Mouse (Mus musculus): ENCODE measurements around the gene Nuak1. TPM values are rescaled to one million over a fixed set of nuclear protein-coding genes. Genes with fewer than 3 reads are reported as not detected.
"Not testable (repeated sequence)": the region's sequence is repeated elsewhere in the genome, so short reads cannot be mapped to it uniquely, and the experiment has no call there.

The Nuak1 gene
- 7.0 and 9.5 TPM in 2 replicates for total RNA-seq (2021)
- long read RNA-seq, experiment 1, partial matches to known transcripts: 0 of 6 reads
- long read RNA-seq, experiment 1, other reads (novel, unspliced or antisense): 6 of 6 reads
- long read RNA-seq, experiment 2, partial matches to known transcripts: 0 of 6 reads
- long read RNA-seq, experiment 2, other reads (novel, unspliced or antisense): 6 of 6 reads

DNA sequence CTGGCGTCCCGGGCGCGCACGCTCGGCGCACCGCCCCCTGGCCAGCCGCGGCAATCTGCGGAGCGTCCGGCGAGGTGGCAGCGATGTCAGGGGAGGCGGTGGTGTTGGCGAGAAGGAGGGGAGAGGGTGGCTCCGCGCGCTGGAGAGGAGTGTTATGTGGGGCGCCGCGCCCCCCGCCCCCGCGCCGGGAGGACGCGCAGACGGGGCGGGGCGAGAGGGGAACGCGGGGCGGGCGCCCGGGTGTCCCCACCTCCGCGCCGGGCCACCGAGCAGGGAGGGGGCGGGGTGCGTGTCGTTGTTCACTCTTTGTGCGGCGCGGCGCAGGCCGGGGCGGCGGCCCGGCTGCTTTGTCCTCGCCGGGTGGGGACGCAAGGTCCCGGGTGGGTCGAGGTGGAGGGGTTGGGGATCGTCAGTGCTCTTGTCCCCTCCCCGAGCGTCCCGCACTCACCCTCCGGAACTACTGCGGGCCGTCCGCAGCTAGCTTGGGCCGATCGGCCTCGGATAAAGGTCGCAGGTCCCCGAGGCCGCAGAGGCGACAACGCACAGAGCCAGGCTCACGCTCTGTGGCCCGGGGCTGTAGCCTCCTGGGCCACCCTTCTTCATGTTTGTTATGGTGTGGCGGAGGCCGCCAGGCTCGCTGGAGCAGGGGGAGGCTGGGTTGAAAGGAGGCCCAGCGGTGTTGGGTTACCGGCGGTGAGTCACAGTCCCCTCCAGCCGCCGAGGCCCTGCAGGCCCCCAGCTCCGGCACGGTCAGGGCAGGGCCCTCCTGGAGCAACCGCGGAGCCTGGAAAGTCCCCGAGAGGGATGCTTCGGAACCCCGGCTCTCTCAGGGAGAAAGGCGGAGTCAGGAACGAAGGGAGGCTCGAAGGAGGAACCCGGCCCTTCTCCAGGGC is at the start of gene Nuak1:
Nuak1 (minus strand) TSS at position 57 of the 893 bp plus-strand sequence.
- DNase-seq: peak; percentile 94

- no peak for DNase-seq
These were observed 49.7 kb upstream of the Nuak1 start for GRCm38 (mm10) chr10:84490115-84490514.

GRCm38 (mm10) chr10:84488315-84488714 is 47.9 kb upstream of the Nuak1 start:
- peak; percentile 84 for DNase-seq

DNA sequence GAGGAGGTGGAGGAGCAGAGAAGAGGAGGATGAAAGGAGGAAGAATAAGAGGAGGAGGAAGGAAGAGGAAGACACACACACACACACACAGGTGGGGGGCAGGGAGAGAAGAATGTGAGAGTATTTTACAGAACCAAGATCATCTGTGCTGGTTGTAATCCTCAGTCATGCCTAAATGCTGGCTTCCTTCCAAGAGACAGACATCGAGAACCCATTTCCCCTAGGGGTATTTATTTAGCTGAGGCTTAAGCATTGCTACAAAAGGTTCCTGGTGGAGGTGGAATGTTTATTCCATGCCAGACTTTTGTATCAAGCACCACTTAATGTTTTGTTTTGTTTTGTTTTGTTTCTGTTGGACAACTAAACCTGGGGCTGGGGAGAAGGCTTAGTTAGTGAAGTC is 44.3 kb upstream of the Nuak1 start:
- no peak for DNase-seq

DNA sequence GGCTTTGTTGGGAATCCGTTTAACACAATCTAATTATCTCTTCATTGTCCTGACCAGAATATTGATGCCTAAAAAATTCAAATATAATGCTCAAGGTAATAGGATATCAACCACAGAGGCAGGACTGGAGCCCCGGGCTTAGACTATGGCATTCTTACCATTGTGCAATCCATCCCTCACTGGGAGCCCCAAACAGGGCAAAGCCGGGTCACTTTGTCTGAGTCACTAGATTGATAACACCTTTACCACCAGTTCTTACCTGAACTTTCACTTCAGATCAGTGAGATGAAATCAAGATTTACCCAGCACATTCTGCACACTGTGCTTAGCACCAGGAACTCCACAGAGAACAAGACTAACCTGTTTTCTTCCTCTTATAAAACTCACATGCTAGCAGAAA is 43.2 kb upstream of the Nuak1 start:
- DNase-seq: no peak

GRCm38 (mm10) chr10:84483069-84483468 is 42.7 kb upstream of the Nuak1 start:
- no peak for DNase-seq

GRCm38 (mm10) chr10:84482418-84482817 is 42.0 kb upstream of the Nuak1 start:
- DNase-seq: not testable (repeated sequence)

- no peak for DNase-seq
These were observed 40.9 kb upstream of the Nuak1 start for GRCm38 (mm10) chr10:84481327-84481671.

GRCm38 (mm10) chr10:84480667-84481326 is 40.4 kb upstream of the Nuak1 start:
- peak; percentile 61 for DNase-seq

- DNase-seq: no peak
These were observed 39.7 kb upstream of the Nuak1 start for GRCm38 (mm10) chr10:84480146-84480545.

DNA sequence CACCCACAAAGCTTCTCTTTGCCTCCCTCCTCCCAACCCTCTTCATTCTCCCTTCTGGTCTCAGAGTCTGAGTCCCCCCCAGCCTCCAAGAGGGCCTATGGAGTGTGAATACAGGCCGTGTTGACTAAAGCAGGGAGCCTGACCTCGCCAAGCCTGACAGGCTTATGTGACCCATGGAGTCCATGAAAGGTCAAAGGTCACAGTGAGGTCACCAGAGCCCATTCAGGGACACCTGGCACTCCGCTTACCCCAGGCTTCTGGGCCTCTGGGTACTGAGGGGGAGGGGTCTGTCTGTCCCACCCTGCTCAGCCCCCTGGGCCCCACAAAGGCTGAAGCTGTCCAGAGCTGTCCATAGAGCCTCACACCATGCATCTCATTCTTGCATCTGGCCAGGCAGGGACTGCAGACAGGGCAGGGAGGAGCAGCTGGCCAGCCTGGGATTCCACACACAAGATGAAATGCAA is 37.2 kb upstream of the Nuak1 start:
- no peak for DNase-seq

DNA sequence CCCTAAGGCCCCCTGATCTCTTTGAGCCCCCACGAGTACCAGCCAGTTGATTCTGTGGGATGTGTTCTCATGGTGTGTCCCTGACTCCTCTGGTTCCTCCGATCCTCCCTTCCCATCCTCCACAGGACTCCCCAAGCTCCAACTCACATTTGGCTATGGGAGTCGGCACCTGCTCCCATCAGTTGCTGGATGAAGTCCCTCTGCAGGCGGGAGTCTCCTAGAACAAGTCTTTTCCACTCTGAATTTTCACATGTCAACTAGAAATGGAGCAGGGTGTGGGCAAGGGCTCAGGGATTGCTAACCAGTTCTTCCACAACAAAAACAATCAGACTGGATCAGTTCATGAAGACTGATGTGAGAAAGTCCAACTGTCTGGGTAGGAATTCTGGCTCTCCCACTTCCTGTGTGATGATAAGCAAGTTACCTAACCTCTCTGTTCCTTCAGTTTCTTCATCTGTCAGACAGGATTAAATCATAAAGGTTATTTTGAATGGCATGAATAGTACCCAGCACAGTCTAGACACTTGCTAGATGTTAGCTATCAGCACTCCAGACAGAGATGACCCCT is 36.7 kb upstream of the Nuak1 start:
- no peak for DNase-seq

DNA sequence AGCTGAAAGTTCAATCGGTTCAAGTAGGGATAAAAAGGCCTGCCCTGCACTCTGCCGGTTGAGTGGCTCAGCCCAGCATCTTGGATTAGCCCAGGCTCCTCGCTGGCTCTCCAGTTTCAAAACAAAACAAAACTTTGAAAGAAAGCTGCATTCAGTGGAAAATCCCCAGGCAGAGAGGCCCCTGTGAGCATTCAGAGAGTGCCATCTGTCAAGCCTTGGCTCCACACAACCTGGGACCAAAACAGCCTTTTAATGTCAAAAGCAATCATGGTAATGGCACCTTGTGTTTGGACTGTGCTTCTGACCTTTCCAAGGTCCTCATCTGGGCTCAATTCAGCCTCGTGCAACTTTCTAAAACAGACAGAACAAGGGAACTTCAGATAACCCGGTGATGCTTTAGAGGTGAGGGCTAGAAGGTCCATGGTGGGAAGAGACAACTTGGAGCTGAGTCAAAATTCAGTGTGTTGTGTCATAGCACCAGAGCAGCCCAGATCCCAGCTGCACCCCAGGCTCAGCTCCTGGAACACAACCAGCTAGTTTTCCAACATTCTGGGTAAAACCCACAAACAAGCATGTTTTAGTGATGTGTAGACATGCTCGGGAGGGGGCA is 27.3 kb upstream of the Nuak1 start:
- DNase-seq: no peak

DNA sequence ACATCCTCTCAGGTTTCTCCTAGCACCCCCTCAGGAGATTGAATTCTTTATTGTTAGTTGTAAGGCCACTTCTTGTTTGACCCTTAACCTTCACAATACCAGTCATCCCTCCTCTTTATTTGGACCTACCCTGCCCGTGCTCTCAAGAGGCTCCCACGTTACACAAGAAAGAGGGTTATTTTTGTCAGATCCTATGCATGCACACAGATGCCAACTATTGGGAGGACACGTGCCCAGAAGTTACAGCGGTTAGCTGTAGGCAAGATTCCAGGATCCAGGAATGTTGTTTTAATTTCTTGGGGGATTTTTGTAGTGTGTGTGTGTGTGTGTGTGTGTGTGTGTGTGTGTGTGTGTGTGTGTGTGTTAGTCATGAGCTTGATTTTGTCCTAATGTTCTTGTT is 25.1 kb upstream of the Nuak1 start:
- no peak for DNase-seq

GRCm38 (mm10) chr10:84460420-84461101 is 20.2 kb upstream of the Nuak1 start:
- DNase-seq: no peak

GRCm38 (mm10) chr10:84458094-84458493 is 17.7 kb upstream of the Nuak1 start:
- DNase-seq: no peak

- DNase-seq: no peak
These were observed 17.1 kb upstream of the Nuak1 start for GRCm38 (mm10) chr10:84457539-84457938.

DNA sequence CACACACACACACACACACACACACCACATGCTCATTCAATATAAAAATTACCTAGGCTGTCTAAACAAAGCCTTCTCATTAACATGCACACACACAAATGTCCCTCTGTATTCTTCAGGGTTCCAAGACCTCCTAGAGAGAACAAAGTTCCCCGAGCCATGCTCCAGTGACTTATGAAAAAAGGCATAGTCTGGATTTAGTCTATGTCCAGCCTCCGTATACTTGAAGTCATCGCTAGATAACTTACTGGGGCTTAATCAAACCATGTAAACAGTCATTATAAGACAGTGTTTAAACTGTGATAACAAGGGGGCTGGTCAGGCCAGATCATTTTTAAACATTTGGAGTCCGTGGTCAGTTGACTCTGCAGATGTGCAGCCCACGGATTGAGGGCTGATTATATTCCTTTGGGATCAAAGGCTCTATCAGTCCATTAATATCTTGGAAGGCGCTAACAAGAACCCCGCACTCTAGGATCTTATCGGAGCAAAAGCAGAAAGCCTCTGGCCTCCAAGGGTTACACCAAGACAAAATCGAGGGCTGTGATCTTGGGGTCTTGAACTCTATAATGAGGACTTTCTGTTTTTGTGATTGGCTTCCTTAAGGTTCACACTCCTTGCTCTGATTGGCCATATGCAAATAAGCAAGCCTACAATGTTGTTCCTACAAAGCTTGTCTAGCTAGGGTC is 16.4 kb upstream of the Nuak1 start:
- no peak for DNase-seq

DNA sequence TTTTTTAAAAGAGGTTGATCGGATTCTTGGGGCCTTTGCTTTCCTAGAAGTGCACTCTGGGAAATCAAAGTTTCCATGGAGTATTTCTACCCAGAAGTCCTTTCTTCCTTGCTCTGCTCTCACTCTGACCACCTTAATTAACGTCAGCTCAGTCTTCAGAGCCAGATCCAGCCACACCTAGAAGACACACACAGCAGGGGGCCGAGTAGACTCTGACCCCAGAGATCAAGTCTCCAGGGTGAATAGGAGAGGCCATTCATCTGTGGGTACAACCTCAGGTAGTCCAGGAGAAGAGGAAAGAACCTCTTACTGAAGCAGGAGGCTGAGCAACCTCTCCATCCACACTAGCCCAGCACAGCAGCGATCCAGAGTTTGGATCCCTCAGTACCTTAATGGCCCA is 11.5 kb upstream of the Nuak1 start:
- DNase-seq: no peak

GRCm38 (mm10) chr10:84450654-84451053 is 10.3 kb upstream of the Nuak1 start:
- DNase-seq: peak; percentile 91

DNA sequence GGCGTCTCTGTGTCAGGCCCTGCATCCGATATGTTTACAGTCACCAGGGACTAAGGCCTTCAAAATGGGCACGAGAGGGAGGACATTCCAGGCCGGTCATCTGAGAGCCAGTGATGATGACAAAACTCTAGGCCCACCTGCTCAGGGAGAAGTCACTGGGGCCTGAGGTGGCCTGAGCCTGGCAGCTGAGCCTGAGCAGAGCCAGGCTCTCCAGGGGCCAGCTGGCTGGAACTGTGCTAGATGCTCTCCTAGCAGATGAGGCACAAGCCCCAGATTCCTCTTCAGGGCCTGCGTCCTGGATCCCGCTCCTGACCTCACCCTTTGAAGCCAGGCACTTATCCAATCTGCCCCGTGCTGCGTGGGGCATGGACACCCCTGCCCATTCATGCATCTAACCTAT is 9.3 kb upstream of the Nuak1 start:
- DNase-seq: peak; percentile 3
